Mouse (Mus musculus): ENCODE results near the gene Ilk.

Gene Ilk

GRCm38 (mm10) chr7:105786506-105787284, 50.3 kb downstream of the Ilk start:
- no peak for DNase-seq

- no peak for DNase-seq
Measured at GRCm38 (mm10) chr7:105787285-105788140, 51.1 kb downstream of the Ilk start, which contains the start of gene Dchs1. Gene Dchs1, minus strand, starts transcription at chr7:105787654.

- DNase-seq = no peak
Measured at GRCm38 (mm10) chr7:105791147-105791546, 54.8 kb downstream of the Ilk start.
